Mouse (Mus musculus) large intestine, adult 2 months (tissue): ENCODE data around the gene Zc3h6. TPM values are rescaled to one million over a fixed set of nuclear protein-coding genes. Genes with fewer than 3 reads are reported as not detected.
"Not testable (repeated sequence)": the region's sequence is repeated elsewhere in the genome, so short reads cannot be mapped to it uniquely, and the experiment has no call there.

Source experiments
- DNase-seq: peaks from one replicate; pipeline ENCODE4 v3.0.0-alpha.2; 2012; ENCODE audit warnings: low read depth, low spot score
- WGBS: fragments of 180-500 bp; shearing (Covaris S2); methylation state at CpG from one replicate; pipeline ENCODE4 v1.1.7; 2018; 5-methylcytosine and 5-hydroxymethylcytosine counted together
- polyA plus RNA-seq: library from polyadenylated mRNA; depleted of rRNA; stranded (reverse); fragments of >200 nt; gene quantifications from 2 replicates; pipeline ENCODE4 v1.2.3, GENCODE M21; 2012; rRNA removed

Gene Zc3h6
- 0.52 and 0.88 TPM in 2 replicates for polyA plus RNA-seq

GRCm38 (mm10) chr2:128966641-128967580 is at the start of gene Zc3h6:
Zc3h6 (plus strand) TSS chr2:128967402.
- peak; percentile 94 for DNase-seq
- under 1% methylated on average over 65 of the region's 65 CpGs for WGBS

- DNase-seq: no peak
- WGBS: 94% methylated on average over 4 of the region's 4 CpGs
These were observed 42.4 kb upstream of the Zc3h6 start for GRCm38 (mm10) chr2:128924799-128925198.

- 72% methylated on average over 3 of the region's 3 CpGs for WGBS
- no peak for DNase-seq
These were observed 38.8 kb upstream of the Zc3h6 start for GRCm38 (mm10) chr2:128928446-128928845.

GRCm38 (mm10) chr2:128930704-128931103 is 36.5 kb upstream of the Zc3h6 start:
- no peak for DNase-seq

GRCm38 (mm10) chr2:128936256-128936655 is 30.9 kb upstream of the Zc3h6 start:
- 68% methylated on average over 3 of the region's 3 CpGs for WGBS
- DNase-seq: no peak

GRCm38 (mm10) chr2:128943538-128944528 is 23.4 kb upstream of the Zc3h6 start, which contains the start of gene Zc3h8:
Zc3h8 (minus strand) TSS chr2:128944077.
- peak; percentile 87 for DNase-seq
- WGBS: under 1% methylated on average over 65 of the region's 65 CpGs

- DNase-seq: peak; percentile 14
- 30% methylated on average over 6 of the region's 6 CpGs for WGBS
These were observed 19.1 kb upstream of the Zc3h6 start for GRCm38 (mm10) chr2:128947962-128948588.

GRCm38 (mm10) chr2:128954186-128954585 is 13.0 kb upstream of the Zc3h6 start:
- DNase-seq: no peak

- 88% methylated on average over 5 of the region's 5 CpGs for WGBS
- DNase-seq: no peak
These were observed 1.6 kb upstream of the Zc3h6 start for GRCm38 (mm10) chr2:128965505-128966105.

GRCm38 (mm10) chr2:128966236-128966635 is 966 bp upstream of the Zc3h6 start:
- 14% methylated on average over 6 of the region's 6 CpGs for WGBS
- no peak for DNase-seq

- DNase-seq: peak; percentile 38
- under 1% methylated on average over 79 of the region's 80 CpGs for WGBS
These were observed 649 bp downstream of the Zc3h6 start, which contains the start of gene Gm10762 for GRCm38 (mm10) chr2:128967661-128968441. Gm10762 (minus strand) TSS chr2:128967725.

- no peak for DNase-seq
These were observed 1.4 kb downstream of the Zc3h6 start for GRCm38 (mm10) chr2:128968475-128969083.

GRCm38 (mm10) chr2:128972301-128972700 is 5.1 kb downstream of the Zc3h6 start:
- DNase-seq: no peak

- DNase-seq: no peak
- WGBS: 83% methylated on average over 4 of the region's 4 CpGs
These were observed 8.4 kb downstream of the Zc3h6 start for GRCm38 (mm10) chr2:128975572-128975971.

GRCm38 (mm10) chr2:128984746-128985145 is 17.5 kb downstream of the Zc3h6 start:
- DNase-seq: no peak
- WGBS: 77% methylated on average over 3 of the region's 3 CpGs

GRCm38 (mm10) chr2:129004872-129005271 is 37.7 kb downstream of the Zc3h6 start:
- no peak for DNase-seq

GRCm38 (mm10) chr2:129006194-129006749 is 39.1 kb downstream of the Zc3h6 start:
- DNase-seq: no peak
- WGBS: 88% methylated on average over 4 of the region's 4 CpGs

- not testable (repeated sequence) for DNase-seq
- WGBS: 78% methylated on average over 2 of the region's 2 CpGs
These were observed 41.7 kb downstream of the Zc3h6 start for GRCm38 (mm10) chr2:129008867-129009266.
